Mouse (Mus musculus) adrenal gland, adult 8-10 months (tissue): ENCODE data around the gene Gm36245. TPM values are rescaled to one million over a fixed set of nuclear protein-coding genes. Genes with fewer than 3 reads are reported as not detected.
"Not testable (repeated sequence)": the region's sequence is repeated elsewhere in the genome, so short reads cannot be mapped to it uniquely, and the experiment has no call there.

ENCODE experiments used
- DNase-seq: peaks from one replicate; pipeline ENCODE4 v3.0.0; 2022
- total RNA-seq, 4 experiments: library from RNA; stranded (reverse); gene quantifications; 2 replicates each; pipeline ENCODE4 v1.2.4; 2022

Gm36245 gene
- total RNA-seq, result not detected

DNA sequence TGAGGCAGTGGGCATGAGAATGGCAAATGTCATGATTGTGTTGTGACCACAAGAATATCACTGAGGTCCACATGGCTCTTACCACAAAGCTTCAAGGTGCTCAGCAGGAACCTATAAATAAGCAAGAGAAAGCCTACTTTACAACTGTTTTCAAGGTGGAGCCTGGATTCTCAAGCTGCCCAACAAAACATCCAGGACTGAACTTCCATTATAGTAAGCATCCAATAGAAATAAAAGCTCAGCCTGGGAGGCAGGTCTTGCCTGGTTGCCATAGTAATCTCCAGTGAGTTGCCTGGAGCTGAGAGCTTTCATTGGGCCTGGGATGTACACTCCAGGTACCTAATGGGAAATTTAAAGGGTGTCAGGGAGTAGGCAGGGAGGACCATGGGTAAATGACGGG lies at the start of gene Gm36245:
TSS of gene Gm36245 (plus strand) at position 301 of the 400 bp plus-strand sequence.
- DNase-seq, result no peak

DNA sequence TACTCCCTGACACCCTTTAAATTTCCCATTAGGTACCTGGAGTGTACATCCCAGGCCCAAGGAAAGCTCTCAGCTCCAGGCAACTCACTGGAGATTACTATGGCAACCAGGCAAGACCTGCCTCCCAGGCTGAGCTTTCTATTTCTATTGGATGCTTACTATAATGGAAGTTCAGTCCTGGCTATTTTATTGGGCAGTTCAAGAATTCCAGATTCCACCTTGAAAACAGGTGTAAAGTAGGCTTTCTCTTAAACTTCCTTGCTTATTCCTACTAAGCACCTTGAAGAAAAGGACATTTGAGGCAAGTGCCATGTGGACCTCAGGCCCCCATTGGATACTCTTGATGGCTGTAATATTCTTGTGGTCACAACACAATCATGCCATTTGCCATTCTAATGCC lies 37.3 kb upstream of the Gm36245 start, which contains the start of gene 1700025B11Rik:
TSS of gene 1700025B11Rik (minus strand) at position 101 of the 400 bp plus-strand sequence.
- DNase-seq, result no peak

DNA sequence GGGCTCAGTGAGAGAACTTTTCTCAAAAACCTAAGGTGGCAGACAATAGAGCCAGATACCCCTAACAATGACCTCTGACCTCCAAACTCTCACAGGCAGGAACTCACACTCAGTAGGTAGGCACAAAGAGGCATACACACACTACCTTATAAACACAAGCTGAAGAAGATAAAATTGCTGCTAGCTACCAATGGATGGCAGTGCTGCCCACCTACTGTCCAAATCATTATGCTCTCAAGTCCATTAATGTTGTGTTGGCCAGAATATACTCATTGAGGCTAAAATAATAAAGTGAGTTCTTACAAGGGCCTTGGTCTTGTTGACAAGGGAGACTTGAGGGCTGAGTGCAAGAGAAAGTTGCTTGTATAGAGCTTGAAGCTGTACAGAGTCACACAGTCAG lies 35.8 kb upstream of the Gm36245 start:
- DNase-seq, result no peak

DNA sequence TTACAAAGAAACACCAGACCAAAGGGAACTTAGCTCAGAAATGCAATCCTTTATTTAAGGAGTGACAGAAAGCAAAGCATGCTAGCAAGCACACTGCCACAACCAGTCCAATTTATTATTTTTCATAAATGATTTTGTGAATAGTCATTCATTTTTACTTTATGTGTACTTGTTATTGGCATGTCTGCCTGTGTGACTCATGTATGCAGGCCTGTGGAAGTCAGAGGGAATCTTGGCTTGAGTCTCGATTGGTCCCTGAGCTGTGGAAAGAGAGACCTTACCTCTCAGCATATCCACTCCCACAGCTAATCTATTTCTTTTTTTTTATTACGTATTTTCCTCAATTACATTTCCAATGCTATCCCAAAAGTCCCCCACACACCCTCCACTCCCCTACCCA lies 20.3 kb upstream of the Gm36245 start:
- no peak for DNase-seq

DNA sequence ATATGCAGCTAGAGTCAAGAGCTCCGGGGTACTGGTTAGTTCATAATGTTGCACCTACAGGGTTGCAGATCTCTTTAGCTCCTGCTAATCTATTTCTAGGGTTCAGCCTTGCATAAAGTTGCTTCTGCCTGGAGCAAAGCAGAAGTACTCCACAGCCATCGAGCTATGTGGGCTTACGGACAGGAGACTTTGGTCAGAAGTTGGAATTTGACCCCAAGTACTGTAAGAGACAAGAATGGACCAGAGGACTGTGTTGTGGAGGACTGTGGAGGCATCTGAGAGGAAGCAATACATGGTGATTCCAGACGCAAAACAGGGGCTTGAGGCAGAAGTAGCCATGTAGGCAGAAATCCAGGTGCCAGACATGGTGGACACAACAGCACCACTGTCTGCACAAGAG lies 19.7 kb upstream of the Gm36245 start:
- DNase-seq, result no peak

DNA sequence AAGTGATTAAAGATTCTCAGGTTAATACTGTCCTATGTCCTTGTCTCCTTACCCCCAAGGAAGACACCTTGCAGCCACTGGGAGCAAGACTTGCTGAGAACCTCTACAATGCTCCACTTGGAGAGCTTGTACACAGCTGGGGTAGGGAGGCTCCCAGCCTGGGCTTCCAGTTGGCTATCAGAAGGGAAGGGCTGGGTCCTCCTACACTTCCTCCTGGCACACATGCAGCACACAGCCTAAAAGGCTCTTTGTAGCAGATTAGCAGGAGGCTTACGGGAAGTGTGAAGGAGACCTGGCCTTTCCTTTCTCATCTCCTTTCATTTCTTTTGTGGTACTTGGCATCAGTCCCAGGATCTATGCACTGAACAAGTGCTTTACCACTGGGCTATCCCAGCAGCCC lies 17.4 kb upstream of the Gm36245 start:
- DNase-seq, result peak; percentile 8

- peak; percentile 11 for DNase-seq
Measured at GRCm38 (mm10) chr15:77587026-77587425, 12.0 kb upstream of the Gm36245 start.

GRCm38 (mm10) chr15:77588981-77589380 lies 10.1 kb upstream of the Gm36245 start:
- no peak for DNase-seq

- no peak for DNase-seq
Measured at GRCm38 (mm10) chr15:77590881-77591280, 8.2 kb upstream of the Gm36245 start.

GRCm38 (mm10) chr15:77593557-77593956 lies 5.5 kb upstream of the Gm36245 start:
- no peak for DNase-seq

- DNase-seq, result no peak
Measured at GRCm38 (mm10) chr15:77595961-77596360, 3.1 kb upstream of the Gm36245 start, which contains the start of gene Apol10b. TSS of gene Apol10b (minus strand) at chr15:77596125.

- no peak for DNase-seq
Measured at GRCm38 (mm10) chr15:77598429-77598828, 629 bp upstream of the Gm36245 start.

- DNase-seq, result no peak
Measured at GRCm38 (mm10) chr15:77606069-77606468, 7.0 kb downstream of the Gm36245 start.

DNA sequence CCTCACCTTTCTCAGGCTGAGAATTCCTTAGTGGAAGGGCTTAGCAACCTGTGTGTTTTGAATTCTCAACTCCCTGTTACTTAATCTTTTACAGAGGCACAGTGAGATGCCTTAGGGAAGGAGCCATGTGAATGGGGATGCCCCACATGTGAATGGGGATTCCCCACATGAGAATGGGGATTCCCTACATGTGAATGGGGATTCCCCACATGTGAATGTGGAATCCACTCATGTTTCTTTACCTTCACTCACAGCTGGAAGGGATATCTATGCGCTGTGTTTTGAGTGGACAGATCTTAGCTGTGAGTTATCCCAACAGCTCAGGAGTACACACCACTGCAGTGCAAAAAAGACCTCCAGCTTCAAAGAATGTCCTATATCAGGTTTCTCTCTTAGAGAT lies 25.7 kb downstream of the Gm36245 start:
- no peak for DNase-seq

- not testable (repeated sequence) for DNase-seq
Measured at GRCm38 (mm10) chr15:77626471-77626870, 27.4 kb downstream of the Gm36245 start.

DNA sequence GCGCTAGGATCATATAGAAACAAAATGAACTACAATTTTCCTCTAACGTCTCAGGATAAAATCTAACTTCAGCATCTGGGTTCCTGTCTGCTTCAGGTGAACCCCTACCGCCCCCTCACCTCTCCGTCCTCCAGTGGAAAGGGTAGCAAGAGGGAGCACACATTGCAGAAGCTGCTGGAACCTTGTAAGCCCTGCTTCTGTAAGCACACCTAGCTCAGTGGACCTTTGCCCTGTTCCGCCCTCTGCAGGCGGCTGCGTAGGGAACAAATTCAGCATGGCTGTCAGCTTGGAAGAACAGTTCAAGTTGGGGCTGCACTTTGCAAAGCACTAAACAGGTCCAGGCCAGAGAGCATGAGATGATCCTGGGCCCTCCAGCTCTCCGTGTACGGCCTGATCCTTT lies 29.6 kb downstream of the Gm36245 start:
- DNase-seq, result not testable (repeated sequence)

DNA sequence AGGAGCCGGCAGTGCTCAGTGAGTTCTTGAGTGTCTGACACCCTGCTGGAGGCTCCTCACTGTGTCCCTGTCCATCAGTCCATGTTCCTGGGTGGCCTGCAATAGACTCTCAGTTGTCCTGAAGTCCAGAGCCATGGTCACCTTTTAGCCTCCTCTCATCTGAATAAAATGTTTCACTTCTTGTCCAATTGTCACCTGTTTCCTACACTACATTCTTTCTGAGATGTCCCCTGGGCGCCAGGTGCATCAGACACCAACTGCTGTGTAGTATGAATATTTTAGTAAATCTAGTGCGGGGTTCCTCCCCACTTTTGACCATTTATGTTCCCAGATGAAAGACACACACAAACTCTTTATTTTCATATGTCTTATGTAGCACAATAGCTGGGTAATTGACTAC lies 30.8 kb downstream of the Gm36245 start:
- DNase-seq, result not testable (repeated sequence)

DNA sequence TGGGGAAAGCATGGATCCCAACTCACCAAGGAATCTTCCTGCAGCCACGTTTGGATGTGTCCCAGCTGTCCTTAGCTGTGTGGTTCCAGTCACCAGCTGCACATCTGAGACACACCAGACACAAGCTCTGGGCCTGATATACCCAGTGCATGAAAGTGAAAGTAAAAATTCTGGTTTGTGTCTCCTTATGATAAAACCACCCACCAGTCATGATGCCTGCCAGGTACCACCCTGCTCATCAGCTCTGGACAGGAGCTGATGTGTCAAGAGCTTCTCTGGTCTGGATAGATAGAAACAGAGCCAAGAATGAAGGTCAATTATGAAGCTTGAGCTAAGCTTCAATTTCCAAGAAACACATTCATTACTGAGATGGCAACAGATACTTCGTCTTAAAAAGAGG lies 44.1 kb downstream of the Gm36245 start, which contains the start of gene Apol11b:
TSS of gene Apol11b (minus strand) at position 111 of the 400 bp plus-strand sequence.
- not testable (repeated sequence) for DNase-seq

DNA sequence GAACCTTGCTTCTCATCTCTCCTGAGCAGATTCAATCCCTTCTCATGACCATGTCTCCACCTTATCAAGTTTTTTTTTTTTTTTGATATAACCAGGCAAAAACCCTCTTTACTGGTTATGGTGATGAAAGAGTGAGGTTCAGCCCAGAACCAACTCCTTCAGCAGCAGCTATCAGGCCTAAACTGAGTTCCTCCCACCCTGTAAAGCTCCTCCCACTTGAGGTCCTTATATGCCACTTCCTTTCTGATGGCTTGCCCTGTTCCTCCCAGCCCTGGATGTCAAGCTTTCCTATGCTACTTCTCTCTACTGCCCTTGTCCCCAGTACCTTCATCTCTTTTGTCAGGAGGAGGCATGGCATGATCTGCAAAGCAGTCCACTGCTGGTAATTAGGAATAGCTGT lies 52.1 kb downstream of the Gm36245 start:
- not testable (repeated sequence) for DNase-seq

Other genes with a start within 250 kb of the Gm36245 start
- gene Apol7a, start 200.1 kb upstream of the Gm36245 start, total RNA-seq, result under 1 TPM in 1 of 4 experiments, not detected in 3; 0.13 TPM
- gene Apol9a, start 188.1 kb upstream of the Gm36245 start, total RNA-seq, result 1 to 10 TPM in 3 of 4 experiments, under 1 TPM in 1; 0.77 to 3.2 (median 1.5) TPM
- gene Apol7b, start 151.8 kb upstream of the Gm36245 start, total RNA-seq, result under 1 TPM in 1 of 4 experiments, not detected in 3; 0.28 TPM
- gene Apol10a, start 122.2 kb upstream of the Gm36245 start, total RNA-seq, result not detected
- gene Apol11a, start 91.0 kb upstream of the Gm36245 start, total RNA-seq, result under 1 TPM in 2 of 4 experiments, not detected in 2; 0.31 to 0.38 TPM
- under 1 TPM in 1 of 4 experiments, not detected in 3; 0.22 TPM for gene Apol7c, start 65.9 kb upstream of the Gm36245 start, total RNA-seq
- not detected for gene 1700025B11Rik, start 37.4 kb upstream of the Gm36245 start, total RNA-seq
- under 1 TPM; 0.23 to 0.89 (median 0.51) TPM for gene Apol10b, start 3.1 kb upstream of the Gm36245 start, total RNA-seq
- gene Apol11b, start 44.0 kb downstream of the Gm36245 start, total RNA-seq, result 1 to 10 TPM in 1 of 4 experiments, under 1 TPM in 3; 0.20 to 1.2 (median 0.57) TPM
- under 1 TPM in 2 of 4 experiments, not detected in 2; 0.16 to 0.22 TPM for gene Apol7e, start 99.6 kb downstream of the Gm36245 start, total RNA-seq
- 1 to 10 TPM in 2 of 4 experiments, under 1 TPM in 2; 0.35 to 1.7 (median 0.78) TPM for gene Apol9b, start 129.8 kb downstream of the Gm36245 start, total RNA-seq
- gene Apol8, start 157.7 kb downstream of the Gm36245 start, total RNA-seq, result under 1 TPM; 0.14 to 0.43 (median 0.15) TPM
- 100 to 1,000 TPM; 304 to 366 (median 340) TPM for gene Myh9, start 242.9 kb downstream of the Gm36245 start, total RNA-seq